Mouse (Mus musculus): ENCODE data around the gene Glb1l2.

GRCm38 (mm10) chr9:26742817-26743216, 63.5 kb downstream of the Glb1l2 start:
- TF ChIP-seq ZNF384 (IDR thresholded peaks at IDR 0.05; ENCODE audit: low read depth, low read length): no peak
- no peak for TF ChIP-seq CHD2 (IDR thresholded peaks at IDR 0.05; ENCODE audit: low read depth, low read length)
